Mouse (Mus musculus) heart, embryonic 13.5 days (tissue): ENCODE results near the gene Lhx4. TPM values are rescaled to one million over a fixed set of nuclear protein-coding genes. Genes with fewer than 3 reads are reported as not detected.
A peak's percentile ranks its signal among the peaks of the same experiment; 100 is the strongest.

Experiments
- ATAC-seq: fragments of 200-750 bp; cut with Nextera tagmentation; 2 replicates; pipeline ENCODE4 v1.8.0; 2017; ENCODE audit warnings: moderate TSS enrichment; ENCODE audit not compliant: insufficient number of reproducible peaks, low FRiP score, low TSS enrichment; ENCODE audit errors: extremely low read depth
- H3K27ac ChIP-seq: fragments of 300-500 bp; sonication (generic); replicated peaks from 2 replicates; pipeline ENCODE4 v1.5.1; 2015; ENCODE audit warnings: moderate library complexity, mild to moderate bottlenecking, inconsistent platforms
- H3K27me3 ChIP-seq: fragments of 300-500 bp; sonication (generic); replicated peaks from 2 replicates; pipeline ENCODE4 v1.6.1; 2015; ENCODE audit warnings: mild to moderate bottlenecking, inconsistent platforms
- H3K36me3 ChIP-seq: fragments of 300-500 bp; sonication (generic); 2 replicates; pipeline ENCODE4 v1.6.1; 2015; ENCODE audit warnings: mild to moderate bottlenecking, inconsistent platforms
- H3K4me1 ChIP-seq: fragments of 300-500 bp; sonication (generic); 2 replicates; pipeline ENCODE4 v1.6.1; 2015; ENCODE audit warnings: inconsistent platforms
- H3K4me2 ChIP-seq: fragments of 300-500 bp; sonication (generic); 2 replicates; pipeline ENCODE4 v1.6.1; 2015; ENCODE audit warnings: inconsistent platforms, mild to moderate bottlenecking, moderate library complexity
- H3K4me3 ChIP-seq: fragments of 300-500 bp; sonication (generic); 2 replicates; pipeline ENCODE4 v1.5.1; 2015; ENCODE audit warnings: moderate library complexity, mild to moderate bottlenecking, inconsistent platforms
- H3K9ac ChIP-seq: fragments of 300-500 bp; sonication (generic); 2 replicates; pipeline ENCODE4 v1.6.1; 2015; ENCODE audit warnings: inconsistent platforms, mild to moderate bottlenecking, moderate library complexity
- H3K9me3 ChIP-seq: fragments of 300-500 bp; sonication (generic); 2 replicates; pipeline ENCODE4 v1.6.1; 2016; ENCODE audit warnings: inconsistent platforms
- WGBS: fragments of 180-500 bp; shearing (Covaris S2); methylation state at CpG from one replicate; pipeline ENCODE4 v1.1.7; 2015; ENCODE audit warnings: mixed read lengths; 5-methylcytosine and 5-hydroxymethylcytosine counted together
- polyA plus RNA-seq: library from polyadenylated mRNA; unstranded; fragments of >200 nt; fragmentation: Nextera tagmentation; extraction: Ambion mirVana; gene quantifications from 2 replicates; pipeline ENCODE4 v1.2.1, GENCODE M21; 2015

Lhx4 gene
- not detected in 2 replicates for polyA plus RNA-seq

- H3K27ac ChIP-seq = no peak within 1 kb of the TSS
- H3K4me1 ChIP-seq = no peaks in the 10 kb centered on the region
- 65% methylated on average over 6 of the region's 6 CpGs for WGBS
- no peaks in the 10 kb centered on the region for H3K9me3 ChIP-seq
- H3K4me3 ChIP-seq = no peak within 1 kb of the TSS
- H3K36me3 ChIP-seq = no peaks in the 10 kb centered on the region
- H3K4me2 ChIP-seq = no peak within 1 kb of the TSS
- H3K9ac ChIP-seq = no peak within 1 kb of the TSS
- peaks cover 78% of the 10 kb centered on the region for H3K27me3 ChIP-seq
- ATAC-seq = no peak
Measured at GRCm38 (mm10) chr1:155751484-155752255, at the start of gene Lhx4. Lhx4 (minus strand) TSS chr1:155751684.

GRCm38 (mm10) chr1:155798000-155798399 lies 46.5 kb upstream of the Lhx4 start:
- Histone ChIP-seq H3K4me1 (peaks cover 27% of the 10 kb centered on the region), H3K36me3 (peaks cover 63% of the 10 kb centered on the region)

GRCm38 (mm10) chr1:155797425-155797824 lies 45.9 kb upstream of the Lhx4 start:
- Histone ChIP-seq H3K27me3 (no peaks in the 10 kb centered on the region), H3K4me1 (peaks cover 27% of the 10 kb centered on the region), H3K9me3 (no peaks in the 10 kb centered on the region), H3K4me2 (no peak overlapping the region), H3K36me3 (peaks cover 63% of the 10 kb centered on the region), H3K27ac (peak overlapping the region; percentile 10; the same call in 1 of the 2 replicates), H3K9ac (no peak overlapping the region), H3K4me3 (no peak overlapping the region)
- WGBS = 38% methylated on average over 4 of the region's 4 CpGs
- ATAC-seq = no peak

More at GRCm38 (mm10) chr1:155798000-155798399, 46.5 kb upstream of the Lhx4 start:
- 86% methylated on average over 4 of the region's 4 CpGs for WGBS
- ATAC-seq = no peak
- H3K9me3 ChIP-seq = no peaks in the 10 kb centered on the region
- no peak overlapping the region for H3K4me3 ChIP-seq
- H3K27ac ChIP-seq = no peak overlapping the region
- H3K9ac ChIP-seq = no peak overlapping the region
- no peaks in the 10 kb centered on the region for H3K27me3 ChIP-seq
- H3K4me2 ChIP-seq = no peak overlapping the region

GRCm38 (mm10) chr1:155796757-155797405 lies 45.4 kb upstream of the Lhx4 start:
- H3K4me2 ChIP-seq = no peak overlapping the region
- no peak overlapping the region for H3K4me3 ChIP-seq
- no peak overlapping the region for H3K9ac ChIP-seq
- H3K9me3 ChIP-seq = no peaks in the 10 kb centered on the region
- peaks cover 65% of the 10 kb centered on the region for H3K36me3 ChIP-seq
- no peaks in the 10 kb centered on the region for H3K27me3 ChIP-seq
- no peak for ATAC-seq
- H3K27ac ChIP-seq = peak overlapping the region; percentile 10; the same call in 1 of the 2 replicates
- 44% methylated on average over 11 of the region's 11 CpGs for WGBS
- H3K4me1 ChIP-seq = peaks cover 27% of the 10 kb centered on the region

GRCm38 (mm10) chr1:155795791-155796233 lies 44.3 kb upstream of the Lhx4 start:
- Histone ChIP-seq H3K27me3 (no peaks in the 10 kb centered on the region), H3K9ac (no peak overlapping the region), H3K4me2 (no peak overlapping the region), H3K27ac (no peak overlapping the region), H3K36me3 (peaks cover 64% of the 10 kb centered on the region), H3K4me3 (no peak overlapping the region), H3K4me1 (peaks cover 27% of the 10 kb centered on the region), H3K9me3 (no peaks in the 10 kb centered on the region)
- ATAC-seq = no peak
- 75% methylated on average over 5 of the region's 5 CpGs for WGBS

- 74% methylated on average over 6 of the region's 6 CpGs for WGBS
- no peak overlapping the region for H3K9ac ChIP-seq
- H3K4me2 ChIP-seq = no peak overlapping the region
- no peaks in the 10 kb centered on the region for H3K27me3 ChIP-seq
- no peak overlapping the region for H3K4me3 ChIP-seq
- no peak for ATAC-seq
- H3K27ac ChIP-seq = no peak overlapping the region
- peaks cover 27% of the 10 kb centered on the region for H3K4me1 ChIP-seq
- H3K9me3 ChIP-seq = no peaks in the 10 kb centered on the region
- H3K36me3 ChIP-seq = peaks cover 64% of the 10 kb centered on the region
Measured at GRCm38 (mm10) chr1:155794855-155795254, 43.4 kb upstream of the Lhx4 start.

- WGBS = 51% methylated on average over 5 of the region's 5 CpGs
- ATAC-seq = no peak
- H3K36me3 ChIP-seq = peaks cover 81% of the 10 kb centered on the region
Measured at GRCm38 (mm10) chr1:155791919-155792318, 40.4 kb upstream of the Lhx4 start.

GRCm38 (mm10) chr1:155790111-155790974 lies 38.9 kb upstream of the Lhx4 start:
- no peak overlapping the region for H3K4me3 ChIP-seq
- H3K27me3 ChIP-seq = no peaks in the 10 kb centered on the region
- WGBS = 66% methylated on average over 16 of the region's 16 CpGs
- ATAC-seq = no peak
- H3K36me3 ChIP-seq = peaks cover 95% of the 10 kb centered on the region
- H3K4me1 ChIP-seq = no peaks in the 10 kb centered on the region
- no peak overlapping the region for H3K27ac ChIP-seq
- no peak overlapping the region for H3K4me2 ChIP-seq
- no peak overlapping the region for H3K9ac ChIP-seq
- H3K9me3 ChIP-seq = no peaks in the 10 kb centered on the region

More at GRCm38 (mm10) chr1:155791919-155792318, 40.4 kb upstream of the Lhx4 start:
- peaks cover 14% of the 10 kb centered on the region for H3K4me1 ChIP-seq
- no peaks in the 10 kb centered on the region for H3K9me3 ChIP-seq
- H3K4me2 ChIP-seq = no peak overlapping the region
- H3K9ac ChIP-seq = no peak overlapping the region
- no peaks in the 10 kb centered on the region for H3K27me3 ChIP-seq
- H3K27ac ChIP-seq = no peak overlapping the region
- H3K4me3 ChIP-seq = no peak overlapping the region

- Histone ChIP-seq H3K4me3 (no peak overlapping the region), H3K9me3 (no peaks in the 10 kb centered on the region), H3K27ac (no peak overlapping the region), H3K9ac (no peak overlapping the region), H3K4me1 (peaks cover 10% of the 10 kb centered on the region), H3K27me3 (no peaks in the 10 kb centered on the region), H3K36me3 (peaks cover 85% of the 10 kb centered on the region), H3K4me2 (no peak overlapping the region)
- no peak for ATAC-seq
- 58% methylated on average over 7 of the region's 7 CpGs for WGBS
Measured at GRCm38 (mm10) chr1:155785886-155786285, 34.4 kb upstream of the Lhx4 start.

- Histone ChIP-seq H3K4me3 (no peak overlapping the region), H3K9me3 (no peaks in the 10 kb centered on the region), H3K4me1 (peaks cover 10% of the 10 kb centered on the region), H3K4me2 (peak overlapping the region; percentile 38), H3K36me3 (peaks cover 85% of the 10 kb centered on the region), H3K9ac (peak overlapping the region; percentile 33; the same call in 1 of the 2 replicates), H3K27me3 (no peaks in the 10 kb centered on the region), H3K27ac (no peak overlapping the region)
- no peak for ATAC-seq
- 22% methylated on average over 19 of the region's 19 CpGs for WGBS
Measured at GRCm38 (mm10) chr1:155784343-155785205, 33.1 kb upstream of the Lhx4 start.
